Mouse (Mus musculus): ENCODE measurements around the gene Cntnap2. TPM values are rescaled to one million over a fixed set of nuclear protein-coding genes. Genes with fewer than 3 reads are reported as not detected.

Cntnap2 gene
- polyA plus RNA-seq, 1 experiment from 2014 or later = 0.48 TPM

DNA sequence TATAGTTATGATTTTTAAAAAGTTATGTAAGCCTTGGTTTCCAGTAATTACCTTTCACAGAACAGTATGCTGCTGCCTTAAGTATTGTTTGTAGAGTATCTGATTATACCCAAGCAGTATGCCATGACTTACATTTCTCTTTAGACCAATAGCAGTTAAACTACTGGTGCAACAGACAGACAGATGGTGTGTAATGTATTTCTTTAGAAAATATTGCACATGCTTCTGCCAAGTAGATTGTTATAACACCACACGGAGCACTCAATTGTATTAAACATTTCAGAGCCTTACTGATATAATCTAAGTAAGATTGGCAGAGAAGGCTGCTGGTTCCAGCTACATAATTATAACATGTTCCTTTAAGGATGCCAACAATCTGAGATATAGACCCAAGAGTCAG is 1609.9 kb downstream of the Cntnap2 start:
- DNase-seq (ENCODE audit: low spot score) = no peak

DNA sequence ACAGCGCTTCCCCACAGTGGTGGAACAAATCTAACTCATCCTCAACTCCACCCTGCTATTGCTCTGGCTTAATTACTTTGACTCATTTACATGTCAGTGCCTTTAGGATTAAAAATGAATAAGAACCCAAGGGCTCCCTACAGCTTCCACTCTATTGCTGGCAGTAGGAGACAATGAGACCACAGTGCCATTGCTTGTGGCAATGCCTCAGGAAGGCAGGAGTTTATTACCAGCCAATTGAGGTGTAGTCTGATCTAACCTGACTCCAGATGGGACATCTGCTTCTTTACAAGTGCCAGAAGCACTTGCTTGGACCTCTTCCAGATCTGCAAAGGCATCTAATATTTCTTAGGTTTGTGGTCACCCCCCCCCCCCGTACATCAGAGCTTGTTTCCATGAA is 1615.9 kb downstream of the Cntnap2 start:
- no peak for DNase-seq (ENCODE audit: low spot score)

DNA sequence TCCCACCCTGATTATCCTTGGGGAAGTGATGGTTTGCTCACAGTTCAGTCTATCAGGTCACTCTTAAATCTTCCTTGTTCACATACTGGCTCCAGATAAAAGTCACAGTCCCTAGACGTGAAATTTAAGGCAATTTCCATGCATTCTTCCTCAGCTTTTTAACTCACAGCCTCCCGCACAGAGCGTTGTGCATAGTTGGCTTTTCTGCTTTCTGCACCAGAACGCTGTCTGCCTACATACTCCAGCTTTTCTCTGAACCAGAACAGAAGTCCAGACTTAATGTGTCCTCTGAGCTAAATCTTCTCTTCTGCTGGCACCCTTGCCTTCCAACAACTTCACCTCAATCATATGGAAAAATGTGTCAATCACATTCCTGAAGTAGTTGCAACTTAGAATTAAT is 1616.5 kb downstream of the Cntnap2 start:
- DNase-seq (ENCODE audit: low spot score) = no peak

DNA sequence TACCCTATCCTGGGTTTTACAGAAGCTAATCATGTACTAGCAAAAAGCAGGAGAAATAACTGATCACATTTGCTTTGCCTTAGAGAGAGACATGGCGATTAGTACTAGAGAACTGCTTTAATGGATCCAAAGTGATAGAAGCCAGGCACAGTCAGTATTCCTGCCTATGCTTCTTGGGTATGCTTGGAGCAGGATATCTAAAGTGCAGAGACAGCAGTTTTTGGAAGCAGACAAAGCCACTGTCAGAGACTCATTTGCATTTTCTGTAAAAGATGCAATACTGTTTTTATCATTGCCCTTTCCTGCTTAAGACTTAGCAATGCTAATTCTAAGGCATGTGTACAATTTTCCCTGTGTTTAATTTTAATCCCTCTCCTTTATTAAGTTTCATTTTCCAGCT is 1637.0 kb downstream of the Cntnap2 start:
- DNase-seq (ENCODE audit: low spot score) = no peak

DNA sequence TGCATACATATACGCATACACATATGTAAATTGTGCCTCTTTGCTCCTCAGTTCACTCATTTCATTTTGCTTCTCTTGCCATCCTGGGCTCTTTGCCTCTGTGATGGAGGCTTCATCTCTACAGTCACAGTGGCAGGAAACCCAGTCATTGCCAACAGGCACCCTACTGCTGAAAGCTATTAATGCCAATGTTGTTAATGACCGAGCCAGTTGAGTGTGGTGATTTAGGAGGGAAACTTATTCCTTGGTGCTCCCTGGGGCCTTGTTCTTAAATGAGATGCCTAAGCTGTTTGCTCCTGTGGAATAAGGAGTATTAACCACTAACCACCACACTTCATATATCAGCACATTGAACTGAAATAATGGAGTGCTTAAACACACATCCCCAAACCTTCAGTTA is 1640.2 kb downstream of the Cntnap2 start:
- no peak for DNase-seq (ENCODE audit: low spot score)

DNA sequence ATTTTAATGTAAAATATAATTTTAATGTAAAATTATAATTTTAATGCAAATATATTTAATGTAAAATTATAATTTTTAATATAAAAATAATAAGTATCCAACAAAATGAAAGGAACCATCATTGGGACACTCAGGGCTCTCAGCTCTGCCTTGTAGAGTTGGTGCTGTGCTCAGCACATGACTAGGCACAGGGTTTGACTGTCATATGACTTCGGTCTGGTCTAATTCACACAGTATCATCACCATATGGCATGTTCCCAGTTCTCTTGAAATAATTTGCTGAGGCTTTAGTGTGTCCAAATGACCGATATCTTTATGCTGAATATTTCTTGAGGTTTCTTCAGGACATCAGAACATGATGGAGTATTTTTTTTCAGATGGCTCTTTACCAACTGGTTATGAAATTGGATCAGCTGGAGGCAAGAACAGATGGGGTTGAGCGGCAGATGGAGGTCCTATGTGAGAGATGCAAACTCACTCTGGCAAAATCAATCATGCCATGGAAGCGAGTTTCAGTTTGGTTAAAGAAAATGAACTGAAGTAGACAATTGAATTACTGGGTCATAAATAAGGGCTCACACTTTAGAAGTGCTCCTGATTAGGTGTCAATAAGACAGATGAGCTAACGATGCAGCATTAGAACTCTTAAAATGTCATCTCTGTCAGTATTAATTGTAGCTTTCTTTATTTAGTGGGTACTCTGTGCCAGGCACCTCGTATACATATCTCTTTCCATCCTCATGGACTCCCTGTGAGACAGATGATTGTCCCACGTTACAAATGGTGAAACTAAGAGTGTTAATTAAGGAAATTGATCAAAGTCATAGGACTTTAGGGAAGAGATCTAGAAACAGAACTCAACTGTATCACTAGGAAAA is 1645.4 kb downstream of the Cntnap2 start:
- DNase-seq (ENCODE audit: low spot score) = no peak

DNA sequence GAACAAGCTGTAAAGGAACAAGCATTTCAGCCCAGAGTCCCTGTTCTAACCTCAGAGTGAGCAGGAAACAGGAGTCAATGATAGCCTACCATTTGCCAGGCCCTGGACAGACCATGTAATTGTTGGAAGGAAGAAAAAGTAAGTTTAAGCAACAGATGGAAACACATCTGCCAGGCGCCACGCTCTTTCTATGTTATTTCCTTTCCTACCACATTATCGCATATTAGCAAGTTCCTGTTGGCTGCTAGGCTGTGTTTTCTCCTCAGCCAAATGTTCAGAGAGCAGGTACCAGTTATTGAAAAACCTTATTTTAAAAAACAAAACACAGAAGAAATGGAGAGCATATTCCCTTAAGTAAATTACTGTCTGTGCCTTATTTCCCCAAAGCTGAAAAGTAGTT is 1646.8 kb downstream of the Cntnap2 start:
- DNase-seq (ENCODE audit: low spot score) = no peak

DNA sequence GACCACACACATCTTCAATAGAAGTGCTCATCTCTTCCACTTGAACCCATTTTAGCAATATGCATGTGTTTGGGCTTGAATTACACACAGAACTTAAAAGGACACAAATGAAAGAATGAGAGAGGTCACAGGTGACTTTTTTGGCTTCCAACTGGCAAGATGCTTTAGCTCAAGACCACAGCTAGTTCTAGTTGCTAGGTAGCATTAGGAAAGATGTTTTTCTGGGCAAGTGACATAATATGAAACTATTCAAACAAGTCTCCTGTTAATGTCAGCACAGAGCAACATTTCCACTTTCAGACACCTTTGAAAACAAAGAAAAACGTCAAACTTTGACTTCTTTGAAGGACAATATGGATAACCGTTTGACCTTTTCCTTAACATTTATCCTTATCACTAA is 1657.4 kb downstream of the Cntnap2 start:
- DNase-seq (ENCODE audit: low spot score) = no peak

DNA sequence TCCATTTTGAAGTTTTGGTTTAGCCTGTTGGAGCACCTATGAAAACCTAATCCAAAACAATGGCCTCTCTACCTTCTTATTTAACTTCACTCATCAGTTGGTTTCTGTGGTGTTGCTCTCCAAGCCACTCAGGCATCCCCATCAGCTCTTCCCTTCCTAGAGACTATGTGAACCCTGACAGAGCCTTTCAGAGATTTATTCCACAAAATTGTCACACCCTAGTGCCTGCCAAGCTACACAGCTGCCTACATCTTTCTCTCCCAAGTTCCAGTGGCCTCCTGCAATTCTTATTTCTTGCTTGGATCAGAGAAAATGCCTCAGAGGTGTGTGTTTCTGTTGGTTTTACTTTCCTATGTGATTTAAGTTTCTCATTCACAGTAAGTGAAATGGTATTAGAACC is 1674.6 kb downstream of the Cntnap2 start:
- DNase-seq (ENCODE audit: low spot score) = no peak

DNA sequence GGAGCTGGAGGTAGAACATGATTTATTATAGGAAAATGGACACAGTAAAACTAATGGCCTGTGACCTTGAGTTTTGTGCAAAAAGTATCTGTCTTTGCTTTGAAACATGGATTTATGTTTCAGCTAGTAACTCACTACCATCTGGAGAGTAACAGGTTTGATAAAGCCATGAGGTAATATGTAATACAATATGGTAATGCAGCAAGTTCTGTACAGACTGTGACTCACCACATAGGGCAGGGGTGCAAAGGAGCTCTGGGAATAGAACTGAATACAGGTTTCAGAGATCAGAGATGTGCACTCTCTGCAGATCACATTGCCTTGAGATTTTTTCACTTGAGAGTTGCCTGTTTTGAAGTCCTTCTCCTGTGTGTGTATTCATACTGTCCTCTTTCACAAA is 1689.3 kb downstream of the Cntnap2 start:
- no peak for DNase-seq (ENCODE audit: low spot score)

DNA sequence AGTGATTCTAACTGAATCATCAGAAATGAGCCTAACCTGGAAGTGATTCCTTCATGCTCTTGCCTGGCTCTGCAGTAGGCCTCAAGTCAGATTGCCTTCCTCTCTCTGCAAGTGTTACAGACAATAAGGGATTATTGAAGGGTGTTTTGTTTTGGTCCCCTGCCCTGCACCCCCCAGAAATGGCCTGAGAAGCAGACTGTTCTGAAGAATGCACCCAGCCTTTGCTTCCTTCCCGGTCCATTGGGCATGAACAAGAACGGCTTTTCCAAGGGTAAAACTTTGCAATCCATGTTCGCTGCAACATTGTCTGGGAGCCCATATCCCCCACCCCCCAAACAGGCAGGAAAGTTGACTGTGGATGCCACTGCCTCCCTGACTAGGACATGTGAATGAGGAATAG is 1704.3 kb downstream of the Cntnap2 start:
- DNase-seq (ENCODE audit: low spot score) = no peak

DNA sequence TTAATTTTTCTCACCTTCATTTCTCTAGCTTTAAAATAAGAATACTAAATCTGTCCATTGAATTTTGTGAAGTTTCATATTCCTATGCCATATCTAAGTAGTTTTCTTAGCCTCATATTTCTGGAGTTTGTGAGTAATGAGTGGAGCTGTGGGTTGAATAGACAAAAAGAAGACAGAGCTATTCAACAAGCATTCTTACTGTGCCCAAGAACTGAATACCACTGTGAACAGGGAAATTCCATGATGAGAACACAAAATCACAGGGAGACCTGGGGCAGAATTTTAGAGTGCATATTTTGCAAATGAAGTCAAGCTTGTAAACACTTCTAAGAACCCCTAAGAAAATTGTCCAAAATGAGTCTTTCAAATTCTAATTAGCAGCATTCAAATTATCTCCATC is 1715.4 kb downstream of the Cntnap2 start:
- DNase-seq (ENCODE audit: low spot score) = no peak

DNA sequence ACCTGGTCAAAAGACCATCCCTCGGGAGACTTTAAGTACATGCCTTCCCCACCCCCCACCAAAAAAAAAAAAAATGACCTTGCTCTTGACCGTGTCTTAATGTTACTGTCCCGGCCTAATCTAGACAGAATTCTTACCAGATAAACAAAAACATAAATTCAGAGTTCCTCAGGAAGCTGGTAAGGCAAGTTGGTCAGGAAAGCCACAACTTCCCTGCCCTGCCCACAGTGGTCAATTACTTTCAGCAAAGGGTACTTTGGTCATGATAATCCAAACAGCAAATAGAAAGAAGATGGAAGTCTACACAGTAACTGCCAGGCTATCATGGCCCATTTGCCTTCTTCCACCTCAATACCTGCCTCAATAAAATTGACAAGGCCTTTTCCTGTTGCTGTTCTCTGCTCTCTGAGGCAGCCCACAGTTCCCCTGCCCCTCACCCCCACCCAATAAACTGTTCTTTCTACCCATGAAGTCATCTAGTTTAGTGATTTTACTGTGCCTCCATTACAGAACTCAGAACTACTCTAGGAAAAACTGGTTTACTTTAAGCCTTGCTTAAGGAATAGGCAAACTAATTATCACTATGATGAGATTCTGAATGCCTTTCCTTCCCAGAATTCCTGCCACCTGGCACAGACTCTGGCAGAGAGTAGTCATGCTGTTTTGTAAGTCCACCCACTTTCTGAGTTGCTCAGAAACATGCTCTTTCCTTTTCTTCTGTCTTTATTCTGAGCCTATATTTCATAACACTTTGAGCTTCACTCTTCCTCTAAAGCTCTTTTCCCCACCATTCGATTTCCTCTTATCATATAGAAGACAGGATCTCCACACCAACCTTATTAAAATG is 1743.3 kb downstream of the Cntnap2 start:
- DNase-seq (ENCODE audit: low spot score) = no peak

DNA sequence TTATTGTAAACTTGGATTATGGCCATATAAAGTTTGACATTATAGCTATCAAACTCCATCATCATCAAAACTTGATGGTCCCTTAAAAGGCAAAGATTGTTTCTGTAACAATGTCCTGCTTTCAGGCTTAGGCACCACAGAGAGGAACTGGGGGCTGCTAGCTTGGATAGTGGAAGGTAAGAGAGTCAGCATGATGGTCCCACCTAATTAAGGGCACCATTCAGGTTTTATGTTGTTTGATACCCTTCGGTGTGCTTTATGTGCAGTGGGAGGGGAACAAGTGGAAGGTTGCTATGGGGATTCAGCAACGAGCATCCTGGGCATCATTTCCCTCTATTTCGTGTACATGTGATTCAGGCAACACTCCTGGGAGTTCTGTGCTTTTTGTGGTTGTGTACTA is 1797.5 kb downstream of the Cntnap2 start:
- DNase-seq (ENCODE audit: low spot score) = no peak

DNA sequence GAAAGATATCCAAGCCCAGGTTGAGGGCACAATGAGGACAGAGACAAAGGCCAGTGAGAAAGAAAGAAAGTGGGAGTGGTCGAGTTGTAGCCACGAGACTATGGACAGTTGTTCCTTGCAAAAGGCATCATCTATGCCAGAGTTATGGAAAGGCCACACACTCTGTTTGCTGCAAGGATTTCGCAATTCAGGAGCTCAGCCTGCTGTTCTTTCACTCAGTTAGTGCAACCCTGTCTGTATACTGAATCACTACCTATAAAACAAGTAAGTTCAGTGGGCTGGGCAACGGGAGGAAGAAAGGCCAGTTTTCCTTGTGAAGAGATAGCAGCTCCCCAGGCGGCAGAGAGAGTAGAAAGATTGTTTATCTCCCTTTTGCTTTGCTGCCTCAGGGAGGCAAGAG is 1801.9 kb downstream of the Cntnap2 start:
- DNase-seq (ENCODE audit: low spot score) = no peak

DNA sequence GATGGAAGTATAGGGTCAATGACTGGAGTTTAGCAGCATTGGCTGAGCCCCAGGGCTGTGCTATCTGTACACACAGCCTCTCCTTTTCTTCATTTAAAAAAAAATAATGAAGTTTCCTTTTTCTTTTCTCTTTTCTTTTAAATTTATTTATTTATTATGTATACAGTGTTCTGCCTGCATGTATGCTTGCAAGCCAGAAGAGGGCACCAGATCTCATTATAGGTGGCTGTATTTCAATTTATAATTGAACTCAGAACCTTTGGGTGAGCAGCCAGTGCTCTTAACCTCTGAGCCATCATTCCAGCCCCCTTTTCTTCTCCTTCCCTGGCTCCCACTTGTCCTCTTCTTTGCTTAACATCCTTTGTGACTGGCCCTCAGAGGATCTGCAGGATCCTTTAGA is 1807.2 kb downstream of the Cntnap2 start:
- no peak for DNase-seq (ENCODE audit: low spot score)

DNA sequence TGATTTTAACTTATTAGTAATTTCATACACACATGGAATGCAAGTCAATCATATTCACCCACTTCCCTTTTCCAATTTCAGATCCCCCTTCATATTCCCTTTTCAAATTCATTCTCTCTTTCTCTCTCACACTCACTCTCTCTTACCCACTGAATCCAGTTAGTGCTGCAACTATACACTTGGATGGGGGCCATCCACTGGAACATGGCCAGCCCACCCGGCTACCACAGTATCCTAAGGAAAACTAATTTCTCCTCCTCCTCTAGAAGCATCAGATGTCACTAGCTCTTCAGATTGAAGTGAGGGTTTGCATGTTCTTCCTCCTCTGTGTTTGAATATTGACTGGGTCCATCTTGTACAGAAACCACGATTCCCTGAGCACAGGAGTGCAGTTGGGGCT is 1827.1 kb downstream of the Cntnap2 start:
- no peak for DNase-seq (ENCODE audit: low spot score)

DNA sequence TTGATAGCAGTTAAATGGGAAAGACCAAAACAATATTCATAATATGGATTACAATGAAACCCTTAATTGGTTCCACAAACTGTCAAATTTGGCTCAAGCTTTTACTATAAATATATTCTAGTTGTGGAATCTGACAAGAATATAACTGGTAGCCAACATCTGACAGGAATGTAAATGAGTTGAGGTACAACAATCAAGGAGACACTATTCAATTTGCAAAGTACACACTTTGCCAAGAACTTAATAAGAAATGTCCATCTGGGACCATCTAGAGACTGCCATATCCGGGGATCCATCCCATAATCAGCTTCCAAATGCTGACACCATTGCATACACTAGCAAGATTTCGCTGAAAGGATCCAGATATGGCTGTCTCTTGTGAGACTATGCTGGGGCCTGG is 1850.0 kb downstream of the Cntnap2 start:
- no peak for DNase-seq (ENCODE audit: low spot score)

DNA sequence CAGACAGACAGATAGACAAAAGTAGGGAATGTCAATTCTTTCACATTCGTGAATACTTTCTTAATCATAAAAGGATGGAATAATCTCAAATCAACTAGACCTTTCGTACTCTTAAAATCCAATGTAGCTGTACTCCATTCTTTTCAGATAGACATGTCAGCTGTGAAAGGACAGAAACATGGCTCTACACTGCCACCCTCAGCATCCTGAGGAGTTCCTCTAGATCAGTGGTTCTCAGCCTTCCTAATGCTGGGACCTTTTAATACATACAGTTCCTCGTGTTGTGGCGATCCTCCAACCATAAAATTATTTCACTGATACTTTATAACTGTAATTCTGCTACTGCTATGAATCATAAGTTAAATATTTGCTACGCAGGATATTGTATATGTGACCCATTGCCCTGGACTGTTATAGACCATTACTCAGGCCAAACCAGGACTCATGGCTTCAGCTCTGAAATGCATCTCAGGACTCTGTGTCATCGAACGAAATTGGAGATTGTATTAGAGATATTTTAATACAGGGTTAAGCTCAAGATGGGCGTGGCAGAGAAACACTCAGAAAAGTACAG is 1859.6 kb downstream of the Cntnap2 start:
- DNase-seq (ENCODE audit: low spot score) = no peak

DNA sequence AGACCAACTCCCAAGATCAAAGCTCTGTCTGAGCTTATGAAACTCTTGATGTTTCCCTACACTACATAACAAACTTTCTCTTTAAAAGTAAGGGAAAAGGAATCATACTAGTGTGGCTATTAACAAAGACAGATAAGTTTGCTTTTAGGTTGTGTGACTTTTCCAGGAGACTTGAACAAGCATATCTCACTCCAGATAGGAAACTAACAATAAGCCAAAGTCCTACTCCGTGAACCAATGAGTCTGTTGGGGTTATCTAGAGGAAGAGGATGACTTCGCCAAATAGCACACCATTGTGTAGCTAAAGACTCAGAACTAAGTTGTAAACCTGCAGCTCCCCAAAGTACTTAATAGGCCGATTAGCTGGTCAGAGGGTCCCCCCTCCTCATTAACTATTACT is 1860.8 kb downstream of the Cntnap2 start:
- DNase-seq (ENCODE audit: low spot score) = no peak

DNA sequence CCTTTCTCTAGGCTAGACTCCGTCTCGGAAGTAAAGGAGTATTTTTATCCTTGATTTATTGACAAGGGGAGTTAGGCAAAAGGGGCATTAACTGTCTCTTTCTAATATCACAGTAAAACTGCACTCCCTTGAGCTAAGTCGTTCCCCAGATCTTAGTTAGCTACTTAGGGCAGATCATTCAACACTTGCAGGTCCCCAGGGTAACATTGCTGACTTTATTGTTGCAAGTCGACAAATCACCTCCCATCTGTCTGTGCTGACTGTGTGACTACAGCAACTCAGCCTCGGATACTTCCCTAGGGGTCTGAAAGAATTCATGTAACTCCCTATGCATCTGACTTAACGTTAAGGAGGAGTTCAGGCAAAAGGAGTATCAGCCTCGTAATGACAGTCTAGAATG is 1865.6 kb downstream of the Cntnap2 start:
- DNase-seq (ENCODE audit: low spot score) = no peak

DNA sequence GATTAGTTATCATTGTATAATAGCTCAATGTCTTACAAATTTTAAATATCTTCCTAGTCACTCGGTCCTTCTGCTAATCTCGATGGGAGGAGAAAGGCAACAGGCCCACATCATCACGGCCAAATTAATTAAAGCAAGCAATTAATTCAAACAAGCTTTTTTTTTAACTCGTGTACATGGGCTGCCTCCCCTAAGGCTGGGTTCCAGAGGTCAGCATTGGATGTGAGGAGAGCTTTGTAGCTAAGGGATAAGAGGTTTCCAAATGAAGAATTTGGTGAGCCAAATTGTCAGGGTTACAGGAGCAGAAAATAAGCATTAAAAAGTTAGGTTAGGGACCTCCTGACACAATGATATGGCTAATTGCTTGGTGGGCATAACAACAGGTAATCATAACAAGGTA is 1886.5 kb downstream of the Cntnap2 start:
- DNase-seq (ENCODE audit: low spot score) = no peak

Data from thymus, postnatal 0 days (tissue).